Mouse (Mus musculus): ENCODE data around the gene Gcnt2. TPM values are rescaled to one million over a fixed set of nuclear protein-coding genes. Genes with fewer than 3 reads are reported as not detected.
"Not testable (repeated sequence)": the region's sequence is repeated elsewhere in the genome, so short reads cannot be mapped to it uniquely, and the experiment has no call there.

The Gcnt2 gene
- total RNA-seq, 2 experiments from 2014 or later, result 8.9 to 11.8 TPM

DNA sequence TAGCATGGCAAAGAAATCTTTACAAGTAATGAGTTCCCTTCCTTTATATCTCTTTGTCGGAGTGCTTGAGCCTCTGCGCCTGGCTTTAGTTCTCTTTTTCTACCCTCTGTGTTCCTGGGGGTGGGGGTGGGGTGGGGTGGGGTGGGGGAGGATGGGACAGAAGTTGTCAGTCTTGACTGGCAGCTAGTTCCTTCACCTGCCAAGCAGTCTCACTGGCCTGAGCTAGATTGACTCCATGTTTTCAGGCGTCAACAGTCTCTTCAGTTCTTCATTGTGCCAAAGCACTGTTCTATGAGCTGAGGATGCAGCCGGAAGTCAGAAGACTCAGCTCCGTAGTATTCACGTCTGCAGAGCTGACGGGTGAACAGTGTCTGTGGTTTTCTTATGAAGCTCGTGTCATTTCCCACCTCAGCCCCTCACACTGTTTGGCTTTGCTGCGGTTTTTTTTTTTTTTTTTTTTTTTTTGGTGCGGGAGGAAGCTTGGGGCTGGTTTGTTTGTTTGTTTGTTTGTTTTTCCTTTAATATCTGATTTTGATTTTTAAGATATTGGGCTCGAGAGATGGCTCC, 62.8 kb downstream of the Gcnt2 start:
- intact Hi-C loops (cut with DNase I), result no loop called here
- no peak for DNase-seq (ENCODE audit: extremely low spot score in 1 of 2, low spot score in 2 of 2)

DNA sequence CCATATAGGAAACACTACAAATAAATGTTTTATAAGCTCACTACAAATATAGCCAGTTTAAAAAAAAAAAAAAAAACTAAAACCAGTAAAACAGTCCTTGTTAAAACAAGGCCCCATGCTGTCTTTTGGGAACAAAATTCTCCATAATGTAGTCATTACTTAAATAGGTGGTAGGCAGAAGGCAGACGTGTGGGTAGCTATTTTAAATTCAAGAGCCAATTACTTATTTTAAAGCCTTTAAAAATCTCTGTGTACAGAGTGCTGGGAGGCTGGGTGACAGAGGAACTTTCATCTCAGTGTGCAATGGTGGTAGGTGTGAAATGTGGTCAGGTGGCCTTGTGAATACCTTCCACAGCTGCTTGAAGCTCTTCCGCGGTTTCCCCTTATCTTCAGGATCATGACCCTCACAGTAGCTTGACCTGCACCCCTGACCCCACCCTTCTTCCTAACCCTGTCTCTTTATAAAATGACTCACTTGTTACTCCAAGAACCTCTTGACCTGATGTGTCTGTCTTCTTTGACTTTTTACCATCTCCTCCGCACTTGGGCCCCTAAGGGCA, 64.3 kb downstream of the Gcnt2 start:
- intact Hi-C loops (cut with DNase I), result no loop called here
- DNase-seq (ENCODE audit: extremely low spot score in 1 of 2, low spot score in 2 of 2), result no peak

DNA sequence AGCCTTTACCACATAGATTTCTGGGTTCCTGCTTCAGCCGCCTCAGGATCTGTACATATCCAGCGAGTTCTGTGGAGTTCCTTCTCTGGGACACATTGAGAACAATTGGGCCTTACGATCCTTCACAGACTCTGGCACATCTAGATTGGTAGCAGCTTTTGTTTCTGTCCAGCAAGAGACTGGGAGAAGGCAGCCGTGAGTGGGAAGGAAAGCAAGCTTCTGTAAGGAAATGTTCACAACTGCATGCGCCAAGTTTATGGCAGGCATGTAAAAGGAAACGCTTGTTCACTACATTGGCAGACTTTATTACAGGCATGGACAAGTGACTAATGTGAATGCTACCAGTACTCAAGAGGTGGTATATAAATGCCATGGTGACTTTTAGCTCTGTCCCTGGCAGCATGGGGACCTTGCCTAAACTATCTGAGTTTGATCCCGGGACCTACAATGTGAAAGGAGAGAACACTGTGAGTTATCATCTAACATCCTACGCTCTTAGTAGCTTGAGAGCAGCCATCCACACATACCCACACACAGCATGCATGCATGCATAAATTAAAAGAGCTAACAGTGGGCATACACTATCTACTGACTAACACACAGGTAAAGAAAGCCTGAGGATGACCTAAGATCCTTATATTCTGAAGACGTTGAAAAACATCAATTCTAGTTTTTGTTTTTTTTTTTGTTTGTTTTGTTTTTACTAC, 68.8 kb downstream of the Gcnt2 start:
- no peak for DNase-seq (ENCODE audit: extremely low spot score in 1 of 2, low spot score in 2 of 2)
- intact Hi-C loops (cut with DNase I), result no loop called here

DNA sequence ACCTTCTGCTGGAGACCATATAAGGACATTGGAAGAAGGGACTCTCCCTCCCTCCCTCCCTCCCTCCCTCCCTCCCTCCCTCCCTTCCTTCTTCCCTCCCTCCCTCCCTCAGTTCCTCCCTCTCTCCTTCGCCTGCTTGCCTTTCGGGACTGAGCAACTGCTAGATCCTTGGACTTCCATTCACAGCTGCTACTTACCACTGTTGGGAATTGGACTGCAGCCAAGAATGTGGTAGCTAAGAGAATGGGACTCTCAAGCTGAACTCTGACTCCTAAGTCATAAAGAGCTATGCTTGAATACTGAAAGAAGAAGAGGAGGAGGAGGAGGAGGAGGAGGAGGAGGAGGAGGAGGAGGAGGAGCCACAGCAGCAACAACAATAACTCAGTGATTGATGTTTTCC, 72.3 kb downstream of the Gcnt2 start:
- intact Hi-C loops (cut with DNase I); DNase-seq (ENCODE audit: extremely low spot score in 1 of 2, low spot score in 2 of 2): not testable (repeated sequence)

GRCm38 (mm10) chr13:40932573-40932972, 73.0 kb downstream of the Gcnt2 start:
- intact Hi-C loops (cut with DNase I), result no loop called here
- DNase-seq (ENCODE audit: extremely low spot score in 1 of 2, low spot score in 2 of 2), result no peak

- intact Hi-C loops (cut with DNase I), result no loop called here
- DNase-seq (ENCODE audit: extremely low spot score in 1 of 2, low spot score in 2 of 2), result no peak
Observed at GRCm38 (mm10) chr13:40934341-40934740, 74.8 kb downstream of the Gcnt2 start.

GRCm38 (mm10) chr13:40937586-40937985, 78.0 kb downstream of the Gcnt2 start:
- DNase-seq (ENCODE audit: extremely low spot score in 1 of 2, low spot score in 2 of 2), result no peak
- intact Hi-C loops (cut with DNase I), result no loop called here

GRCm38 (mm10) chr13:40938485-40939357, 79.2 kb downstream of the Gcnt2 start:
- intact Hi-C loops (cut with DNase I), result no loop called here
- DNase-seq (ENCODE audit: extremely low spot score in 1 of 2, low spot score in 2 of 2), result no peak

- DNase-seq (ENCODE audit: extremely low spot score in 1 of 2, low spot score in 2 of 2), result no peak
- intact Hi-C loops (cut with DNase I), result no loop called here
Observed at GRCm38 (mm10) chr13:40943066-40943465, 83.5 kb downstream of the Gcnt2 start.

- intact Hi-C loops (cut with DNase I), result no loop called here
- no peak for DNase-seq (ENCODE audit: extremely low spot score in 1 of 2, low spot score in 2 of 2)
Observed at GRCm38 (mm10) chr13:40943936-40944335, 84.4 kb downstream of the Gcnt2 start.

- intact Hi-C loops (cut with DNase I), result no loop called here
- DNase-seq (ENCODE audit: extremely low spot score in 1 of 2, low spot score in 2 of 2), result no peak
Observed at GRCm38 (mm10) chr13:40944346-40944745, 84.8 kb downstream of the Gcnt2 start.

DNA sequence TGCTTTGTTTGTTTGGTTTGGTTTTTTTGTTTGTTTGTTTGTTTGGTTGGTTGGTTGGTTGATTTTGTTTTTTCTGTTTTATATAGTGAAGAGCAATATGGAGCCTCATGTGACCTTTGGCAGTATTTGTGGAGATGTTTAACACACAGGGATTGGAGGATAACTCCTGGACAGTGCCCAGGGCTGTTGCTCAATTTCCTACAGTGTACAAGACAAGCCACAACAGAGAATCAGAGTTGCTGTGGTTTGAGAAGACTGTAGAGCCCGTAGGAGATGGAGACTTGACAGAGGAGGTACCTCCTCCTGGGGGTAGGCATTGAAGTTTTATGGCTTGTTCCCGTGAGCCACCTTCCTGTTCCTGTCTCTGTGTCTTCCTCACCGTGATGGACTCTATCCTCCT, 87.0 kb downstream of the Gcnt2 start:
- no peak for DNase-seq (ENCODE audit: extremely low spot score in 1 of 2, low spot score in 2 of 2)
- intact Hi-C loops (cut with DNase I), result no loop called here

GRCm38 (mm10) chr13:40947538-40948205, 88.1 kb downstream of the Gcnt2 start:
- intact Hi-C loops (cut with DNase I), result no loop called here
- no peak for DNase-seq (ENCODE audit: extremely low spot score in 1 of 2, low spot score in 2 of 2)

GRCm38 (mm10) chr13:40951386-40951976, 91.9 kb downstream of the Gcnt2 start:
- intact Hi-C loops (cut with DNase I), result no loop called here
- no peak for DNase-seq (ENCODE audit: extremely low spot score in 1 of 2, low spot score in 2 of 2)

GRCm38 (mm10) chr13:40953231-40953630, 93.7 kb downstream of the Gcnt2 start:
- intact Hi-C loops (cut with DNase I), result no loop called here
- no peak for DNase-seq (ENCODE audit: extremely low spot score in 1 of 2, low spot score in 2 of 2)

DNA sequence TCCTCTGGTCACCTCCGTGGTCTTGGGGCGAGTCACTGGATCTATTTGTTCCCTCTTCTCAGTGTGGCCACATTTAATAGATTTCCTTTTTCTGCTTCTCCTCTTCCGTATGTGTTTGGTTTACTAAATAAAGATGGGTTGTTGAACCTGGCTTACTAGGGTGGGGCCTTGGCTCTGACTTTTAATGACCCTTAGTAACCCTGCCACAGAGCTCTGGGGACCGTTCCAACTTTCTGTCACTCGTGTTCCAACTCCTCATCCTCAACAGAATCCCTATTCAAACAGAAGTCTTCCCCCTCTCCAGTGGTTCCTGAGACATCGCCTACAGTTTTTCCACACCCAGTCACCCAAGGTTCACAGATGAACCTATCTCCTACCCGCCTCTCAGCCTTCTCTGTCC, 96.2 kb downstream of the Gcnt2 start:
- intact Hi-C loops (cut with DNase I), result no loop called here
- no peak for DNase-seq (ENCODE audit: extremely low spot score in 1 of 2, low spot score in 2 of 2)

GRCm38 (mm10) chr13:40967609-40968008, 108.1 kb downstream of the Gcnt2 start:
- DNase-seq (ENCODE audit: extremely low spot score in 1 of 2, low spot score in 2 of 2), result no peak

GRCm38 (mm10) chr13:40968564-40968963, 109.0 kb downstream of the Gcnt2 start:
- no peak for DNase-seq (ENCODE audit: extremely low spot score in 1 of 2, low spot score in 2 of 2)
- intact Hi-C loops (cut with DNase I), result no loop called here

More at GRCm38 (mm10) chr13:40967609-40968008, 108.1 kb downstream of the Gcnt2 start:
- intact Hi-C loops (cut with DNase I), result no loop called here
